ENCODE assay signal across 28 mouse cellular contexts in genomic region chr9:16318957-16319356, GRCm38 (mm10).
DNase-seq lines count a peak whose midpoint lies in the region; ATAC-seq and TF ChIP-seq lines count a peak whose summit lies in the region.
"Had no signal": no experiment of that assay in that cellular context is flagged by ENCODE, and none has a peak within 500 bp of the region (broad histone marks: within the 10 kb centered on the region; RNA-seq: fewer than 3 reads in every experiment).

No protein-coding gene starts in this region.

- H3K36me3 ChIP-seq in MEL (ENCODE audit: control insufficient read depth in 1 of 2, insufficient read depth in 2 of 2, low read length in 2 of 2), result peaks cover 0 to 2% of the 10 kb centered on the region in 2 experiments; a peak in 1 of 4 replicates
- H3K36me3 ChIP-seq in liver, embryonic 11.5 days (ENCODE audit: control insufficient read depth, insufficient read depth, low read length), result no peaks in the 10 kb centered on the region
- H3K36me3 ChIP-seq in forebrain, postnatal 0 days (ENCODE audit: insufficient read depth), result no peaks in the 10 kb centered on the region
- H3K36me3 ChIP-seq: embryonic facial prominence, embryonic 13.5 days; embryonic facial prominence, embryonic 15.5 days; forebrain, embryonic 10.5 days; forebrain, embryonic 12.5 days; G1E had no signal

- no peak for TF ChIP-seq RAD21 in MEL (IDR thresholded peaks at IDR 0.05; ENCODE audit: low read depth, low read length)

- peak; percentile 59 to 85 for TF ChIP-seq EP300 in MEL (IDR thresholded peaks at IDR 0.05; ENCODE audit: low read depth in 1 of 2, low read length in 2 of 2)

- ATAC-seq in hematopoietic stem cell, adult 5-6 weeks (replicated peaks in 1 of 2; ENCODE audit: insufficient read depth in 1 of 2, low FRiP score in 2 of 2, low TSS enrichment in 1 of 2, low read depth in 1 of 2, poor library complexity in 2 of 2, severe bottlenecking in 2 of 2), result peak; percentile 58 to 69; a peak in 3 of 4 replicates
- no peak for ATAC-seq in liver, embryonic 11.5 days (replicated peaks; ENCODE audit: low FRiP score)
- ATAC-seq in forebrain, postnatal 0 days, result no peak
- ATAC-seq: CD4-positive, CD25-positive, alpha-beta regulatory T cell, adult 4 months; forebrain, embryonic 14.5 days; forebrain, embryonic 16.5 days; Patski had no signal

- TF ChIP-seq POLR2A in MEL (IDR thresholded peaks at IDR 0.05; ENCODE audit: control insufficient read depth in 1 of 2, insufficient read depth in 1 of 2, low read depth in 1 of 2, low read length in 2 of 2, poor library complexity in 1 of 2), result no peak
- no peak for TF ChIP-seq POLR2A in bone marrow macrophage, adult 2 months (IDR thresholded peaks at IDR 0.05; ENCODE audit: borderline replicate concordance, low read depth, low read length)

- H3K27ac ChIP-seq in MEL (ENCODE audit: control insufficient read depth, low read depth, low read length), result no peak overlapping the region
- H3K27ac ChIP-seq in bone marrow macrophage, adult 2 months (ENCODE audit: insufficient read depth, low read depth, low read length), result peak overlapping the region; percentile 30; the same call in 1 of the 2 replicates
- no peak overlapping the region for H3K27ac ChIP-seq in liver, embryonic 11.5 days (ENCODE audit: low read depth, low read length)
- no peak overlapping the region for H3K27ac ChIP-seq in forebrain, postnatal 0 days (ENCODE audit: low read depth, low read length)
- H3K27ac ChIP-seq: embryonic facial prominence, embryonic 13.5 days; embryonic facial prominence, embryonic 15.5 days; forebrain, embryonic 10.5 days; forebrain, embryonic 12.5 days had no signal

- peaks cover 0 to 5% of the 10 kb centered on the region in 2 experiments; a peak in 1 of 4 replicates for H3K4me1 ChIP-seq in MEL (ENCODE audit: control insufficient read depth in 1 of 2, insufficient read depth in 2 of 2, low read length in 2 of 2)
- H3K4me1 ChIP-seq in bone marrow macrophage, adult 2 months (ENCODE audit: control insufficient read depth, insufficient read depth, low read length), result peaks cover 11% of the 10 kb centered on the region
- H3K4me1 ChIP-seq in liver, embryonic 11.5 days (replicated peaks; ENCODE audit: control insufficient read depth, insufficient read depth, low read length), result no peaks in the 10 kb centered on the region
- H3K4me1 ChIP-seq in forebrain, postnatal 0 days (ENCODE audit: insufficient read depth), result no peaks in the 10 kb centered on the region
- H3K4me1 ChIP-seq: embryonic facial prominence, embryonic 13.5 days; embryonic facial prominence, embryonic 15.5 days; forebrain, embryonic 10.5 days; forebrain, embryonic 12.5 days had no signal

- no peak overlapping the region for H3K4me2 ChIP-seq in liver, embryonic 11.5 days
- no peak overlapping the region for H3K4me2 ChIP-seq in forebrain, postnatal 0 days (ENCODE audit: low read depth)
- H3K4me2 ChIP-seq: embryonic facial prominence, embryonic 13.5 days; embryonic facial prominence, embryonic 15.5 days; forebrain, embryonic 12.5 days had no signal

- H3K27me3 ChIP-seq in MEL (ENCODE audit: control insufficient read depth in 1 of 2, insufficient read depth in 2 of 2, low read length in 2 of 2), result no peaks in the 10 kb centered on the region
- H3K27me3 ChIP-seq in liver, embryonic 11.5 days (replicated peaks; ENCODE audit: control insufficient read depth, insufficient read depth, low read length), result no peaks in the 10 kb centered on the region
- H3K27me3 ChIP-seq in forebrain, postnatal 0 days (ENCODE audit: insufficient read depth, low read length), result no peaks in the 10 kb centered on the region
- H3K27me3 ChIP-seq: CH12.LX; embryonic facial prominence, embryonic 13.5 days; embryonic facial prominence, embryonic 15.5 days; forebrain, embryonic 12.5 days had no signal

- no peaks in the 10 kb centered on the region for H3K79me2 ChIP-seq in MEL (ENCODE audit: control insufficient read depth, insufficient read depth, low read length, poor library complexity)

- H3K9ac ChIP-seq in MEL (ENCODE audit: control insufficient read depth, low read depth, low read length, poor library complexity, severe bottlenecking), result no peak overlapping the region
- H3K9ac ChIP-seq in liver, embryonic 11.5 days (ENCODE audit: low read depth, low read length), result no peak overlapping the region
- H3K9ac ChIP-seq in forebrain, postnatal 0 days, result no peak overlapping the region
- H3K9ac ChIP-seq: embryonic facial prominence, embryonic 13.5 days; embryonic facial prominence, embryonic 15.5 days; forebrain, embryonic 12.5 days had no signal

- 81% methylated on average over 1 of the region's 1 CpGs for WGBS in liver, embryonic 11.5 days
- 48% methylated on average over 1 of the region's 1 CpGs for WGBS in forebrain, postnatal 0 days

- DNase-seq in MEL (ENCODE audit: low read depth, low spot score), result peak; percentile 75
- no peak for DNase-seq in heart, adult 8-10 months (ENCODE audit: low spot score)
- DNase-seq in liver, embryonic 11.5 days (ENCODE audit: low spot score), result no peak
- no peak for DNase-seq in cerebellum, postnatal 36 days
- DNase-seq in forebrain, postnatal 0 days, result no peak
- DNase-seq: adrenal gland, adult 2 months; adrenal gland, postnatal 10 days; adrenal gland, postnatal 25 days; B cell, adult 2 months; cerebellum, adult 11 months; cerebellum, adult 18-20 months; cerebellum, adult 8-10 months; cerebellum, adult 9-11 months; cerebellum, postnatal 14 days; embryo, embryonic 11 days had no signal

- TF ChIP-seq CTCF in MEL (IDR thresholded peaks at IDR 0.05 in 2 of 3, conservative IDR thresholded peaks at IDR 0.05 in 1 of 3; ENCODE audit: control insufficient read depth in 1 of 3, insufficient read depth in 1 of 3, low read depth in 2 of 3, low read length in 3 of 3, poor library complexity in 1 of 3, severe bottlenecking in 1 of 3), result no peak
- TF ChIP-seq CTCF in bone marrow macrophage, adult 2 months (IDR thresholded peaks at IDR 0.05; ENCODE audit: low read depth, low read length), result no peak
- TF ChIP-seq CTCF in forebrain, postnatal 0 days (IDR thresholded peaks at IDR 0.05; ENCODE audit: low read depth), result no peak

- H3K9me3 ChIP-seq in MEL (replicated peaks; ENCODE audit: insufficient read depth, low read length), result no peaks in the 10 kb centered on the region
- no peaks in the 10 kb centered on the region for H3K9me3 ChIP-seq in liver, embryonic 11.5 days (ENCODE audit: control insufficient read depth, low read length)
- no peaks in the 10 kb centered on the region for H3K9me3 ChIP-seq in forebrain, postnatal 0 days (ENCODE audit: low read length)
- H3K9me3 ChIP-seq: embryonic facial prominence, embryonic 13.5 days; embryonic facial prominence, embryonic 15.5 days; forebrain, embryonic 12.5 days; G1E had no signal

- no peak overlapping the region for H3K4me3 ChIP-seq in MEL (ENCODE audit: control insufficient read depth in 1 of 2, insufficient read depth in 1 of 2, low read depth in 2 of 2, low read length in 2 of 2)
- no peak overlapping the region for H3K4me3 ChIP-seq in bone marrow macrophage, adult 2 months (ENCODE audit: insufficient read depth, low read length)
- H3K4me3 ChIP-seq in liver, embryonic 11.5 days (ENCODE audit: low read depth, low read length), result no peak overlapping the region
- H3K4me3 ChIP-seq in forebrain, postnatal 0 days (ENCODE audit: low read depth, low read length), result no peak overlapping the region
- H3K4me3 ChIP-seq: embryonic facial prominence, embryonic 13.5 days; embryonic facial prominence, embryonic 15.5 days; erythroblast, embryonic 14.5 days; forebrain, embryonic 10.5 days; forebrain, embryonic 12.5 days had no signal

TF ChIP-seq in MEL, 35 proteins besides CTCF, POLR2A, EP300 and RAD21:
- TF ChIP-seq CHD1 (IDR thresholded peaks at IDR 0.05; ENCODE audit: low read depth, low read length) (no peak), ETS1 (IDR thresholded peaks at IDR 0.05; ENCODE audit: low read depth, low read length) (peak; percentile 9; the same call in 1 of the 2 replicates), RCOR1 (IDR thresholded peaks at IDR 0.05; ENCODE audit: low read depth, low read length) (peak; percentile 32; the same call in 1 of the 2 replicates), POLR2AphosphoS5 (IDR thresholded peaks at IDR 0.05; ENCODE audit: borderline replicate concordance, low read depth, low read length) (no peak), TCF12 (IDR thresholded peaks at IDR 0.05; ENCODE audit: low read depth, low read length) (0 out of 2 replicates have a peak, but pooled peaks have one; percentile 25), GATA1 (IDR thresholded peaks at IDR 0.05; ENCODE audit: low read depth, low read length) (peak; percentile 77), ZC3H11A (IDR thresholded peaks at IDR 0.05; ENCODE audit: low read depth, low read length) (peak; percentile 17; the same call in 1 of the 2 replicates), KAT2A (conservative IDR thresholded peaks at IDR 0.05; ENCODE audit: low read depth, low read length) (no peak)
TF ChIP-seq in MEL: peak in this region for 5.

Comparison
In these comparisons a context has a peak if more than half of its experiments do, and no peak if none do; other contexts are left out.
1. ATAC-seq: peak in hematopoietic stem cell, adult 5-6 weeks (2 of 2); none in liver, embryonic 11.5 days (single experiment) and forebrain, postnatal 0 days (single experiment).